Mouse (Mus musculus) layer of hippocampus, adult 18-20 months (tissue): ENCODE results near the gene Tex2. TPM values are rescaled to one million over a fixed set of nuclear protein-coding genes. Genes with fewer than 3 reads are reported as not detected.

Experiments
- DNase-seq, 2 experiments: peaks; one replicate each; pipeline ENCODE4 v3.0.0; 2022; ENCODE audit warnings: low spot score in 2 of 2
- total RNA-seq, 2 experiments: library from RNA; stranded (reverse); gene quantifications; 2 replicates each; pipeline ENCODE4 v1.2.3; 2021

Gene Tex2
- total RNA-seq, 2 experiments from 2014 or later = 146 to 158 TPM

GRCm38 (mm10) chr11:106550398-106550797 lies 62.8 kb downstream of the Tex2 start:
- DNase-seq = no peak

- DNase-seq = no peak
Measured at GRCm38 (mm10) chr11:106546081-106546480, 67.1 kb downstream of the Tex2 start.

GRCm38 (mm10) chr11:106544916-106545315 lies 68.3 kb downstream of the Tex2 start:
- no peak for DNase-seq

GRCm38 (mm10) chr11:106544133-106544532 lies 69.1 kb downstream of the Tex2 start:
- no peak for DNase-seq

GRCm38 (mm10) chr11:106543006-106543405 lies 70.2 kb downstream of the Tex2 start:
- no peak for DNase-seq

GRCm38 (mm10) chr11:106542385-106542784 lies 70.8 kb downstream of the Tex2 start:
- no peak for DNase-seq

- DNase-seq = no peak
Measured at GRCm38 (mm10) chr11:106540506-106541268, 72.5 kb downstream of the Tex2 start.

- peak; percentile 45 to 60 for DNase-seq
Measured at GRCm38 (mm10) chr11:106536253-106536912, 76.8 kb downstream of the Tex2 start.

- no peak for DNase-seq
Measured at GRCm38 (mm10) chr11:106535660-106536252, 77.5 kb downstream of the Tex2 start.

- no peak for DNase-seq
Measured at GRCm38 (mm10) chr11:106532248-106532790, 80.9 kb downstream of the Tex2 start.

- no peak for DNase-seq
Measured at GRCm38 (mm10) chr11:106529786-106530185, 83.4 kb downstream of the Tex2 start.

- DNase-seq = no peak
Measured at GRCm38 (mm10) chr11:106529113-106529512, 84.1 kb downstream of the Tex2 start.

GRCm38 (mm10) chr11:106527926-106528325 lies 85.3 kb downstream of the Tex2 start:
- no peak for DNase-seq

- DNase-seq = no peak
Measured at GRCm38 (mm10) chr11:106527147-106527821, 85.9 kb downstream of the Tex2 start.

GRCm38 (mm10) chr11:106522538-106522937 lies 90.7 kb downstream of the Tex2 start:
- no peak for DNase-seq

- no peak for DNase-seq
Measured at GRCm38 (mm10) chr11:106521612-106522011, 91.6 kb downstream of the Tex2 start.

- no peak for DNase-seq
Measured at GRCm38 (mm10) chr11:106520404-106520803, 92.8 kb downstream of the Tex2 start.

GRCm38 (mm10) chr11:106519519-106519918 lies 93.7 kb downstream of the Tex2 start:
- no peak for DNase-seq

GRCm38 (mm10) chr11:106518391-106518790 lies 94.8 kb downstream of the Tex2 start:
- DNase-seq = no peak

- DNase-seq = peak in 1 of 2 experiments; percentile 57
Measured at GRCm38 (mm10) chr11:106515079-106515745, 98.0 kb downstream of the Tex2 start.

GRCm38 (mm10) chr11:106514446-106514845 lies 98.8 kb downstream of the Tex2 start:
- DNase-seq = no peak
